Mouse (Mus musculus): Measurements from ENCODE around the gene Csrnp1. TPM values are rescaled to one million over a fixed set of nuclear protein-coding genes. Genes with fewer than 3 reads are reported as not detected.

The Csrnp1 gene
- total RNA-seq, 2 experiments from 2014 or later, result 2.6 to 3.4 TPM

- DNase-seq, result no peak
Measured at GRCm38 (mm10) chr9:119977557-119978060, 6.8 kb downstream of the Csrnp1 start.

GRCm38 (mm10) chr9:119976704-119977556 is 7.5 kb downstream of the Csrnp1 start:
- DNase-seq, result no peak

- DNase-seq, result no peak
Measured at GRCm38 (mm10) chr9:119975286-119975685, 9.2 kb downstream of the Csrnp1 start.

GRCm38 (mm10) chr9:119974609-119975008 is 9.8 kb downstream of the Csrnp1 start:
- no peak for DNase-seq

- DNase-seq, result no peak
Measured at GRCm38 (mm10) chr9:119973869-119974520, 10.5 kb downstream of the Csrnp1 start.

- no peak for DNase-seq
Measured at GRCm38 (mm10) chr9:119973281-119973680, 11.2 kb downstream of the Csrnp1 start.

- no peak for DNase-seq
Measured at GRCm38 (mm10) chr9:119972582-119972981, 11.9 kb downstream of the Csrnp1 start.

GRCm38 (mm10) chr9:119972166-119972565 is 12.3 kb downstream of the Csrnp1 start:
- DNase-seq, result no peak

- no peak for DNase-seq
Measured at GRCm38 (mm10) chr9:119970763-119971656, 13.4 kb downstream of the Csrnp1 start.

- DNase-seq, result peak; percentile 73
Measured at GRCm38 (mm10) chr9:119970221-119970620, 14.2 kb downstream of the Csrnp1 start.

- no peak for DNase-seq
Measured at GRCm38 (mm10) chr9:119969811-119970210, 14.6 kb downstream of the Csrnp1 start.

- DNase-seq, result no peak
Measured at GRCm38 (mm10) chr9:119966221-119966910, 18.1 kb downstream of the Csrnp1 start.

- DNase-seq, result no peak
Measured at GRCm38 (mm10) chr9:119965186-119965585, 19.3 kb downstream of the Csrnp1 start.

- DNase-seq, result no peak
Measured at GRCm38 (mm10) chr9:119964206-119964605, 20.3 kb downstream of the Csrnp1 start.

- DNase-seq, result peak; percentile 71
Measured at GRCm38 (mm10) chr9:119962987-119963667, 21.3 kb downstream of the Csrnp1 start.

GRCm38 (mm10) chr9:119962216-119962615 is 22.2 kb downstream of the Csrnp1 start:
- no peak for DNase-seq

- DNase-seq, result no peak
Measured at GRCm38 (mm10) chr9:119958835-119959234, 25.6 kb downstream of the Csrnp1 start.

GRCm38 (mm10) chr9:119951388-119951787 is 33.1 kb downstream of the Csrnp1 start:
- no peak for DNase-seq

GRCm38 (mm10) chr9:119950434-119950833 is 34.0 kb downstream of the Csrnp1 start:
- DNase-seq, result no peak

GRCm38 (mm10) chr9:119948804-119949203 is 35.7 kb downstream of the Csrnp1 start:
- no peak for DNase-seq
